Mouse (Mus musculus) heart, embryonic 13.5 days (tissue): Measurements from ENCODE around the gene Jph3. TPM values are rescaled to one million over a fixed set of nuclear protein-coding genes. Genes with fewer than 3 reads are reported as not detected.

Source experiments
- ATAC-seq: fragments of 200-750 bp; cut with Nextera tagmentation; 2 replicates; pipeline ENCODE4 v1.8.0; 2017; ENCODE audit warnings: moderate TSS enrichment; ENCODE audit not compliant: insufficient number of reproducible peaks, low FRiP score, low TSS enrichment; ENCODE audit errors: extremely low read depth
- H3K27ac ChIP-seq: fragments of 300-500 bp; sonication (generic); replicated peaks from 2 replicates; pipeline ENCODE4 v1.5.1; 2015; ENCODE audit warnings: moderate library complexity, mild to moderate bottlenecking, inconsistent platforms
- H3K27me3 ChIP-seq: fragments of 300-500 bp; sonication (generic); replicated peaks from 2 replicates; pipeline ENCODE4 v1.6.1; 2015; ENCODE audit warnings: mild to moderate bottlenecking, inconsistent platforms
- H3K36me3 ChIP-seq: fragments of 300-500 bp; sonication (generic); 2 replicates; pipeline ENCODE4 v1.6.1; 2015; ENCODE audit warnings: mild to moderate bottlenecking, inconsistent platforms
- H3K4me1 ChIP-seq: fragments of 300-500 bp; sonication (generic); 2 replicates; pipeline ENCODE4 v1.6.1; 2015; ENCODE audit warnings: inconsistent platforms
- H3K4me2 ChIP-seq: fragments of 300-500 bp; sonication (generic); 2 replicates; pipeline ENCODE4 v1.6.1; 2015; ENCODE audit warnings: inconsistent platforms, mild to moderate bottlenecking, moderate library complexity
- H3K4me3 ChIP-seq: fragments of 300-500 bp; sonication (generic); 2 replicates; pipeline ENCODE4 v1.5.1; 2015; ENCODE audit warnings: moderate library complexity, mild to moderate bottlenecking, inconsistent platforms
- H3K9ac ChIP-seq: fragments of 300-500 bp; sonication (generic); 2 replicates; pipeline ENCODE4 v1.6.1; 2015; ENCODE audit warnings: inconsistent platforms, mild to moderate bottlenecking, moderate library complexity
- H3K9me3 ChIP-seq: fragments of 300-500 bp; sonication (generic); 2 replicates; pipeline ENCODE4 v1.6.1; 2016; ENCODE audit warnings: inconsistent platforms
- WGBS: fragments of 180-500 bp; shearing (Covaris S2); methylation state at CpG from one replicate; pipeline ENCODE4 v1.1.7; 2015; ENCODE audit warnings: mixed read lengths; 5-methylcytosine and 5-hydroxymethylcytosine counted together
- polyA plus RNA-seq: library from polyadenylated mRNA; unstranded; fragments of >200 nt; fragmentation: Nextera tagmentation; extraction: Ambion mirVana; gene quantifications from 2 replicates; pipeline ENCODE4 v1.2.1, GENCODE M21; 2015

The Jph3 gene
- polyA plus RNA-seq, 1 experiment from 2014 or later, result 0.44 TPM

DNA sequence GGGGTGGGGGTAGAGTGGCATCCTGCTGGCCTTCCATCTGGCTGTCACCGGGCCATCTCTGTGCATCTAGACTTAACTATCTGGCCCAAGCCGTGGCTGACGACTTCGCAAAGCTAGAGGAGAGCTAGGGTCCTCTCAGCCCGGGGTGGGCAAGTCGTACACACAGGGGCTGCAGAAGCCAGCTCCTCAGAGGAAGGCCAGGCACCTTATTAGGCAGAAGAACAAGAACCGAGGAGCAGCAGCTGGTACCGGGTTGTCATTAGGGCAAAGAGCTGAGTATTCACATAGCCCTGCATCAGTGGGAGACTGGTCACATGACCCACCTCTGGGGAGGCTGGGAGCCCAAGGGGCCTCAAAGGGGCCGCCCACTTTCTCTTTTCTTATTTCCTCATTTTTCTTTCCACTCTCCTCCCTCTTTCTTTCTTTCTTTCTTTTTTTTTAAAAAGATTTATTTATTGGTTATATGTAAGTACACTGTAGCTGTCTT is 30.8 kb upstream of the Jph3 start:
- no peak overlapping the region for H3K27ac ChIP-seq
- peak overlapping the region; percentile 66 for H3K4me2 ChIP-seq
- ATAC-seq, result no peak
- H3K9ac ChIP-seq, result peak overlapping the region; percentile 56
- 6% methylated on average over 9 of the region's 9 CpGs for WGBS
- no peaks in the 10 kb centered on the region for H3K9me3 ChIP-seq
- H3K4me3 ChIP-seq, result peak overlapping the region; percentile 36
- H3K4me1 ChIP-seq, result peaks cover 13% of the 10 kb centered on the region
- 0 out of 2 replicates have a peak, but pooled peaks cover 3% of the 10 kb centered on the region for H3K27me3 ChIP-seq
- no peaks in the 10 kb centered on the region for H3K36me3 ChIP-seq

- Histone ChIP-seq H3K36me3 (no peaks in the 10 kb centered on the region), H3K9ac (no peak overlapping the region), H3K27ac (no peak overlapping the region), H3K4me2 (no peak overlapping the region), H3K4me3 (no peak overlapping the region), H3K4me1 (peaks cover 13% of the 10 kb centered on the region), H3K27me3 (peaks cover 8% of the 10 kb centered on the region; the same call in 1 of the 2 replicates), H3K9me3 (no peaks in the 10 kb centered on the region)
- no peak for ATAC-seq
- WGBS, result 76% methylated on average over 2 of the region's 2 CpGs
Observed at GRCm38 (mm10) chr8:121699936-121700335, 29.5 kb upstream of the Jph3 start.

GRCm38 (mm10) chr8:121705174-121705573 is 24.2 kb upstream of the Jph3 start:
- Histone ChIP-seq H3K27me3 (peaks cover 42% of the 10 kb centered on the region), H3K9me3 (no peaks in the 10 kb centered on the region), H3K4me2 (no peak overlapping the region), H3K4me3 (no peak overlapping the region), H3K4me1 (no peaks in the 10 kb centered on the region), H3K36me3 (no peaks in the 10 kb centered on the region), H3K27ac (no peak overlapping the region), H3K9ac (no peak overlapping the region)
- ATAC-seq, result no peak
- WGBS, result 42% methylated on average over 3 of the region's 3 CpGs

DNA sequence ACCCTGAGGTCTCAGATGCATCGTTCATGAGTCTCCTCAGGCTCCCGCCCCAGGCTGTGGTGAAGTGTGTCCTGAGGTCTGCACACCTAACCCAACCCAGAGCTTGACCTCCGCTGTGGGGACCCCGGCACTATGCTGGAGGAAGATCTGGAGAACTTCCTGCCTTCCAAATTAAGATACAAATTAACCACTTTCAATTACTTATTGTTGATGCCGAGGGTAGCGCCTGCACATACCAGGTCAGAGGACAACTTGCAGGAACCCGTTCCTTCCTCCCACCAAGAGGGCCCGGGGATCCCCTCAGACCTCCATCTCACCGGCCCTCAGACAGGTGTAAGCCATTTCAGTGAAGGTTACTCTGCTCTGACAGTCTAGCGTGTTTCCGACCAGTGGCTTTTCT is 22.5 kb upstream of the Jph3 start:
- no peaks in the 10 kb centered on the region for H3K9me3 ChIP-seq
- H3K4me1 ChIP-seq, result no peaks in the 10 kb centered on the region
- peaks cover 42% of the 10 kb centered on the region for H3K27me3 ChIP-seq
- H3K27ac ChIP-seq, result no peak overlapping the region
- H3K9ac ChIP-seq, result no peak overlapping the region
- no peak for ATAC-seq
- H3K36me3 ChIP-seq, result no peaks in the 10 kb centered on the region
- WGBS, result 70% methylated on average over 11 of the region's 11 CpGs
- H3K4me2 ChIP-seq, result no peak overlapping the region
- no peak overlapping the region for H3K4me3 ChIP-seq

DNA sequence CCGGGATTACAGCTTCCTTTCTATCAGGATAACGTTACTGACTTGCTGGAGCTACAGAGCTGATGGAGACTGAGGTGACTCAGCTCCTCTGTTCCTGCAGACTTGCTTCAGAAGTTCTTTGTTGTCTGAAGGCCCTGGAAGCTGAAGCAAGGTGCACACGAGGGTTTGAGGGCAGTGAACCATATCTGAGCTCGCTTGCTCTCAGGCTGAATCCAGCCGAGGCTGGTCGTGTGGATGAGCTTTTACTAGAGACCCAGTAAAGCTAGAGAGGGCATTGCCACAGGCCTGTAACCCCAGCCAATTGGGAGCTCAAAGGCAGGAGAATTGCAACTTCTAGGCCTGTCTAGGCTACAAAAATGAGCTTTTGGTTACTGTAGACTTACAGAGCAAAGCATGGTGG is 21.0 kb upstream of the Jph3 start:
- 49% methylated on average over 6 of the region's 6 CpGs for WGBS
- H3K9me3 ChIP-seq, result no peaks in the 10 kb centered on the region
- H3K4me3 ChIP-seq, result no peak overlapping the region
- H3K27ac ChIP-seq, result no peak overlapping the region
- no peaks in the 10 kb centered on the region for H3K4me1 ChIP-seq
- ATAC-seq, result no peak
- peaks cover 51% of the 10 kb centered on the region for H3K27me3 ChIP-seq
- no peak overlapping the region for H3K4me2 ChIP-seq
- no peak overlapping the region for H3K9ac ChIP-seq
- no peaks in the 10 kb centered on the region for H3K36me3 ChIP-seq

DNA sequence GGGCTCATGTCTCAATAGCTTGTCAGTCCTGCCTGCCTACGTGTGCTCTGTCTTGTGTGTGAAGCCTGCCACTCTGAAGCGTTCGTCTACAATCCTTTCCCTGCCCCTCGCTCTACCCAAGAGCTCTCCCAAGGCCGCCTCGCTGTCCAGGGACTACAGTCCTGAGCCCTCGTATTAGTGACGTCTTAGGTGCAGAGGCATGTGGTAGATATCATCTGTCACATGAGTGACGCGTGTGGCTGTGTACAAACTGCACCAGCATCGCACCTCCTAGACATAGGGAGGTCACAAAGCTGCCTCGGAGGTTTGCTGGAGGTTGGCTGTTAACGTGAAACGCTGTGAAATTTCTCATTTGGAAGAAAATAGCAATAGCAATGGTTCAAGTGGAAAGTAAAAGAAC is 11.9 kb upstream of the Jph3 start:
- no peaks in the 10 kb centered on the region for H3K36me3 ChIP-seq
- no peak overlapping the region for H3K9ac ChIP-seq
- 0 out of 2 replicates have a peak overlapping the region, but pooled peaks have one; percentile 1 for H3K4me2 ChIP-seq
- H3K9me3 ChIP-seq, result no peaks in the 10 kb centered on the region
- H3K4me1 ChIP-seq, result no peaks in the 10 kb centered on the region
- ATAC-seq, result no peak
- H3K27ac ChIP-seq, result no peak overlapping the region
- 44% methylated on average over 14 of the region's 14 CpGs for WGBS
- peaks cover 82% of the 10 kb centered on the region for H3K27me3 ChIP-seq
- H3K4me3 ChIP-seq, result no peak overlapping the region

GRCm38 (mm10) chr8:121717982-121718425 is 11.4 kb upstream of the Jph3 start:
- H3K9me3 ChIP-seq, result no peaks in the 10 kb centered on the region
- H3K36me3 ChIP-seq, result no peaks in the 10 kb centered on the region
- H3K27ac ChIP-seq, result no peak overlapping the region
- H3K27me3 ChIP-seq, result peaks cover 82% of the 10 kb centered on the region
- H3K4me2 ChIP-seq, result 0 out of 2 replicates have a peak overlapping the region, but pooled peaks have one; percentile 1
- H3K9ac ChIP-seq, result no peak overlapping the region
- no peaks in the 10 kb centered on the region for H3K4me1 ChIP-seq
- 25% methylated on average over 12 of the region's 12 CpGs for WGBS
- H3K4me3 ChIP-seq, result no peak overlapping the region
- no peak for ATAC-seq

DNA sequence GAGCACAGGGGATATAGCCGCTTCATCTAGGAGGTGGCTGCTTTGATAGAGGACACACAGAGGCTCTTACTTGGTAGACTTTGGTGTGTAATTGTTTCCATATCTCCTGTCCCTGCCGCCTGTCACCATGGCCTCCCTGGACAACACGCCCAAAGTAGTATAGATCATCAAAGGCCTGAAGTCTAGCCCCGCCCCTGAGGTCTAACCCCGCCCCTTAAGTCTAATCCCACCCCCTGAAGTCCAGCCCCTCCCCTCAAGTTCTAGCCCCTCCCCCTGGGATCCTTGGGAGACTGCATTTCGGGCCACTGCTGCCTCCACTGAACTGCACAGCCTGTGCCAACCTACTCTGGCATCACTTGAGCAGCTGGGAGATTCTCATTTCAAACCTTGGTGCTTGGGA is 10.5 kb upstream of the Jph3 start:
- 48% methylated on average over 6 of the region's 6 CpGs for whole genome bisulfite sequencing
- Histone ChIP-seq H3K4me1 (no peaks in the 10 kb centered on the region), H3K9ac (no peak overlapping the region), H3K27ac (no peak overlapping the region), H3K36me3 (no peaks in the 10 kb centered on the region), H3K27me3 (peaks cover 83% of the 10 kb centered on the region), H3K4me3 (no peak overlapping the region), H3K4me2 (no peak overlapping the region), H3K9me3 (no peaks in the 10 kb centered on the region)
- no peak for ATAC-seq

- H3K4me1 ChIP-seq, result no peaks in the 10 kb centered on the region
- H3K4me3 ChIP-seq, result no peak overlapping the region
- H3K4me2 ChIP-seq, result no peak overlapping the region
- no peak for ATAC-seq
- H3K9ac ChIP-seq, result no peak overlapping the region
- H3K27ac ChIP-seq, result no peak overlapping the region
- H3K27me3 ChIP-seq, result peaks cover 82% of the 10 kb centered on the region
- WGBS, result 45% methylated on average over 6 of the region's 6 CpGs
- H3K36me3 ChIP-seq, result no peaks in the 10 kb centered on the region
- no peaks in the 10 kb centered on the region for H3K9me3 ChIP-seq
Observed at GRCm38 (mm10) chr8:121721072-121721471, 8.4 kb upstream of the Jph3 start.

GRCm38 (mm10) chr8:121723846-121724245 is 5.6 kb upstream of the Jph3 start:
- H3K9ac ChIP-seq, result no peak overlapping the region
- no peak overlapping the region for H3K27ac ChIP-seq
- H3K4me2 ChIP-seq, result no peak overlapping the region
- no peaks in the 10 kb centered on the region for H3K36me3 ChIP-seq
- no peak for ATAC-seq
- 67% methylated on average over 12 of the region's 12 CpGs for WGBS
- H3K4me3 ChIP-seq, result no peak overlapping the region
- no peaks in the 10 kb centered on the region for H3K4me1 ChIP-seq
- 0 out of 2 replicates have a peak, but pooled peaks cover 6% of the 10 kb centered on the region for H3K9me3 ChIP-seq
- peaks cover 93% of the 10 kb centered on the region for H3K27me3 ChIP-seq

DNA sequence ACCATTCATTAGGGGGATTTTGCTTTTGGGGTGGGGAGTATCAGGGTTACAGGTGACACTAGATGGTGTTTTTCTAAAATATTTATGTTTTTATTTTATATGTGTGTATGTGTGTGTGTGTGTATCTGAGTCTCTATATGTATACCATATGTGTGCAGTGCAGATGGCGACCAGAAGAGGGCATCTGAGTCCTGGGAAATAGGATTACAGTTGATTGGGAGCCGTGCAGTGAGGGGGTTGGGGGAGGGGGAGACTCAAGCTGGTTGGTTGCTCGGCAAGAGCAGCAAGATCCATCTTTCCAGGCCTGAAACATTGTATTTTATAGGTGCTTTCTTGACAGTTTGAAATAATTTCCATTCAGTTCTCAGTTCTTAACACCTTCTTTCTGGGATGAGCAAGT is 2.3 kb upstream of the Jph3 start:
- Histone ChIP-seq H3K36me3 (no peaks in the 10 kb centered on the region), H3K4me1 (peaks cover 17% of the 10 kb centered on the region; the same call in 1 of the 2 replicates), H3K27me3 (peaks cover 98% of the 10 kb centered on the region), H3K4me2 (no peak overlapping the region), H3K9ac (no peak overlapping the region), H3K27ac (no peak overlapping the region), H3K9me3 (0 out of 2 replicates have a peak, but pooled peaks cover 6% of the 10 kb centered on the region), H3K4me3 (no peak overlapping the region)
- 50% methylated on average over 3 of the region's 3 CpGs for WGBS
- no peak for ATAC-seq

DNA sequence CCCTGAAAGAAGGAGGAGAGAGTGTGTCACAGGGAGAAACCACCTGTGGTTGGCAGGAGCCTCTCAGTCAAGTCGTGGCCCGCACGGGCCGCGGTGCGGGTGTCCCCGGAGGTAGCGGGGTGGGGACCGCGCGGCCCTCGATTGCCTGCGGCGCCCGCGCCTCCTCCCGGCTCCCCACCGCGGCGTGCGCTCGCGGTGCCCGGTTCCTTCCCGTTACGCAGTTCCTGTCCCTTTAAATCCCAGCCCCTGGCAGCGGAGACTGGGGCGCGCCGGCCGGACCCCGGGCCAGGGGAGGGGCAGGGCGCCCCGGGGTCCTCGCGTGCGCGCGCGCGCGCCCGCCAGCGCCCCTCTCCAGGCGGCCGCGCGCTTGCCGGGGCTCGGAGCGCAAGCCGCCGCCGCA is 331 bp downstream of the Jph3 start:
- no peak for ATAC-seq
- no peak overlapping the region for H3K27ac ChIP-seq
- 0 out of 2 replicates have a peak, but pooled peaks cover 6% of the 10 kb centered on the region for H3K9me3 ChIP-seq
- peak overlapping the region; percentile 57 for H3K4me3 ChIP-seq
- peak overlapping the region; percentile 79 for H3K4me2 ChIP-seq
- under 1% methylated on average over 54 of the region's 54 CpGs for WGBS
- H3K9ac ChIP-seq, result peak overlapping the region; percentile 52
- H3K4me1 ChIP-seq, result peaks cover 17% of the 10 kb centered on the region; the same call in 1 of the 2 replicates
- H3K27me3 ChIP-seq, result peaks cover 96% of the 10 kb centered on the region
- no peaks in the 10 kb centered on the region for H3K36me3 ChIP-seq
